Mouse (Mus musculus) forebrain, postnatal 0 days (tissue): ENCODE measurements around the gene Tnik. TPM values are rescaled to one million over a fixed set of nuclear protein-coding genes. Genes with fewer than 3 reads are reported as not detected.

Experiments used
- ATAC-seq: fragments of 200-750 bp; cut with Nextera tagmentation; 2 replicates; pipeline ENCODE4 v1.8.0; 2017; ENCODE audit warnings: mild to moderate bottlenecking, moderate library complexity
- DNase-seq: peaks from one replicate; pipeline ENCODE4 v3.0.0-alpha.2; 2015
- H3K27ac ChIP-seq: fragments of 300-500 bp; sonication (generic); 2 replicates; pipeline ENCODE4 v1.5.1; 2014; ENCODE audit warnings: low read depth, mild to moderate bottlenecking, antibody characterized with exemption, low read length, moderate library complexity, mixed read lengths
- H3K27me3 ChIP-seq: fragments of 300-500 bp; sonication (generic); 2 replicates; pipeline ENCODE4 v1.6.1; 2014; ENCODE audit warnings: mild to moderate bottlenecking, low read length, mixed read lengths; ENCODE audit not compliant: insufficient read depth
- H3K36me3 ChIP-seq: fragments of 300-500 bp; sonication (generic); 2 replicates; pipeline ENCODE4 v1.6.1; 2014; ENCODE audit warnings: mild to moderate bottlenecking, moderate library complexity; ENCODE audit not compliant: insufficient read depth
- H3K4me1 ChIP-seq: fragments of 300-500 bp; sonication (generic); 2 replicates; pipeline ENCODE4 v1.6.1; 2014; ENCODE audit warnings: antibody characterized with exemption; ENCODE audit not compliant: insufficient read depth
- H3K4me2 ChIP-seq: fragments of 300-500 bp; sonication (generic); 2 replicates; pipeline ENCODE4 v1.6.1; 2014; ENCODE audit warnings: low read depth, mild to moderate bottlenecking, moderate library complexity
- H3K4me3 ChIP-seq: fragments of 300-500 bp; sonication (generic); 2 replicates; pipeline ENCODE4 v1.5.1; 2014; ENCODE audit warnings: low read depth, low read length, mixed read lengths
- H3K9ac ChIP-seq: fragments of 300-500 bp; sonication (generic); 2 replicates; pipeline ENCODE4 v1.6.1; 2014; ENCODE audit warnings: mild to moderate bottlenecking
- H3K9me3 ChIP-seq: fragments of 300-500 bp; sonication (generic); 2 replicates; pipeline ENCODE4 v1.6.1; 2016; ENCODE audit warnings: low read length
- CTCF ChIP-seq: sonication (generic); IDR thresholded peaks from 2 replicates; pipeline ENCODE4 v1.5.1; 2016; ENCODE audit warnings: antibody characterized with exemption, control low read depth, low read depth
- WGBS: fragments of 180-500 bp; shearing (Covaris S2); extraction: QIAGEN DNeasy Blood & Tissue Kit; methylation state at CpG from one replicate; pipeline ENCODE4 v1.1.7; 2014; 5-methylcytosine and 5-hydroxymethylcytosine counted together
- polyA plus RNA-seq: library from polyadenylated mRNA; unstranded; fragments of >200 nt; fragmentation: Nextera tagmentation; extraction: Ambion mirVana; gene quantifications from 2 replicates; pipeline ENCODE4 v1.2.1, GENCODE M21; 2015
- total RNA-seq: library from RNA; depleted of rRNA; stranded (reverse); fragments of >200 nt; gene quantifications from 2 replicates; pipeline ENCODE4 v1.2.3, GENCODE M21; 2014

Tnik gene
- total and polyA plus RNA-seq, 2 experiments from 2014 or later, result 43.0 to 125 TPM

- Histone ChIP-seq H3K4me1 (no peaks in the 10 kb centered on the region; the same call in 1 of the 2 replicates), H3K9me3 (no peaks in the 10 kb centered on the region), H3K36me3 (no peaks in the 10 kb centered on the region), H3K27me3 (no peaks in the 10 kb centered on the region), H3K9ac (no peak overlapping the region), H3K4me3 (no peak overlapping the region), H3K27ac (no peak overlapping the region), H3K4me2 (no peak overlapping the region)
- WGBS, result 64% methylated on average over 3 of the region's 3 CpGs
- DNase-seq (no peak), ATAC-seq (no peak)
- peak; percentile 43 for TF ChIP-seq CTCF
These were observed 147.3 kb downstream of the Tnik start for GRCm38 (mm10) chr3:28410269-28410668.

DNA sequence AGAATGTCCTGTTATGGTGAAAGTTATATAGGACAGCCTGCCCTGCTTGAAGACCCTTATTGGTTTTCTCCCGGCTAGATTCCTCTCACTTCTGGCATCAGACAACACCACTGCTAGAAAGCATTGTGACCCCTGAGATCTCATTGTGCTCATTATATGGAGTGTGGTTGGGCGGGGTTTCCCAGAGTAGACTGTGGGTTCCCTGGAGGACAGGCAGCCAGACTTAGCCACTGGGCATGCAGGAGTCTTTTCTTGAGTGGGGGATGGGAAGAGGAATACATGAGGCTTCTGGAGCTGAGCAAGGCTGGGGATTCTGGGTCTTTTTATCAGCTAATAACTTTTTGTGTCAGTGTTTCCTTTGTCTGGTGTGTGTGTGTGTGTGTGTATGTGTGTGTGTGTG lies 153.0 kb downstream of the Tnik start:
- no peak for TF ChIP-seq CTCF
- H3K27ac ChIP-seq, result no peak overlapping the region
- no peaks in the 10 kb centered on the region for H3K36me3 ChIP-seq
- no peaks in the 10 kb centered on the region for H3K4me1 ChIP-seq
- ATAC-seq (no peak), DNase-seq (no peak)
- H3K4me2 ChIP-seq, result no peak overlapping the region
- H3K9me3 ChIP-seq, result no peaks in the 10 kb centered on the region
- no peaks in the 10 kb centered on the region for H3K27me3 ChIP-seq
- 19% methylated on average over 2 of the region's 2 CpGs for WGBS
- H3K4me3 ChIP-seq, result no peak overlapping the region
- no peak overlapping the region for H3K9ac ChIP-seq

GRCm38 (mm10) chr3:28417091-28417715 lies 154.2 kb downstream of the Tnik start:
- H3K27me3 ChIP-seq, result no peaks in the 10 kb centered on the region
- H3K4me3 ChIP-seq, result no peak overlapping the region
- TF ChIP-seq CTCF, result no peak
- DNase-seq, result no peak
- 84% methylated on average over 5 of the region's 5 CpGs for WGBS
- no peaks in the 10 kb centered on the region for H3K36me3 ChIP-seq
- no peak overlapping the region for H3K9ac ChIP-seq
- H3K9me3 ChIP-seq, result no peaks in the 10 kb centered on the region
- H3K4me1 ChIP-seq, result no peaks in the 10 kb centered on the region
- ATAC-seq, result no peak
- no peak overlapping the region for H3K27ac ChIP-seq
- H3K4me2 ChIP-seq, result no peak overlapping the region

DNA sequence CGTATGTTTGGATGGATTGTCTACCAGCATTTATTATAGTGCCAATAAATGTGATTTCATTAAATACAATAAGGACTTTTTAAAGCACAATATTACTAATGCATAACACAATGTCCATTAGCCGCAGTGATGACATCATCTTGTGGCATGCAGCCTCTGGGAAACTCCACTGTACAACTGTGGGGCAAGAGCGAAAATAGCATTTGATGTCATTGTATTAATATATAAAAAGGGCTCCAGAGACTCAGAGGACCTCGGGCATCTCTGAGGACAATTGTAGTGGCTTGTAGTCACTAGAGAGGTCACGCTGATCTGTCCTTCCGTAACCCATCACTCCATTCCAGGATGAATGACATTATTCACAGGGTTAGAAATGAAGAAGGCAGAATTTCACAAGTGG lies 157.2 kb downstream of the Tnik start:
- ATAC-seq (no peak), DNase-seq (no peak)
- Histone ChIP-seq H3K4me1 (no peaks in the 10 kb centered on the region), H3K36me3 (no peaks in the 10 kb centered on the region), H3K4me2 (no peak overlapping the region), H3K4me3 (no peak overlapping the region), H3K27me3 (no peaks in the 10 kb centered on the region), H3K27ac (no peak overlapping the region), H3K9ac (no peak overlapping the region), H3K9me3 (no peaks in the 10 kb centered on the region)
- 67% methylated on average over 6 of the region's 6 CpGs for WGBS
- no peak for TF ChIP-seq CTCF

DNA sequence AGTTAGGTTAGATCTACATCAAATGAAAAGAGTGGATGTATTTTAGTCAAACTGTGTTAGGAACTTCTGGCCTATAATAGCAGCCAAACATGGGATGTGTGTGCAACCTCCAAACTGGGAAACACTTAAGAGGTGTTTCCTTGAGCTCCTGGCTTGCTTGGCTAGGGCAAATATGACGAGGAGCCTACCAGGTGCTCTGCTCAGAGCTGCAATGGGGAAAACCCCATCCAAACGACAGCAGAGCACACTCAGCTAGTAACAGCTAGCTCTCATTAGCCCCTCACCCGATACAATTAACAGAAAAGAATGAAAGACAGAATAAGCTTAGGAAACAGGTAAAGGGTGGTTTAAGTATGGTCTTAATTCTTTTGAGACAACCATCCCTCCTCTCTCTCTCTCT lies 157.7 kb downstream of the Tnik start:
- TF ChIP-seq CTCF, result no peak
- ATAC-seq (no peak), DNase-seq (no peak)
- Histone ChIP-seq H3K4me1 (no peaks in the 10 kb centered on the region), H3K27ac (no peak overlapping the region), H3K27me3 (no peaks in the 10 kb centered on the region), H3K4me3 (no peak overlapping the region), H3K4me2 (no peak overlapping the region), H3K9me3 (no peaks in the 10 kb centered on the region), H3K9ac (no peak overlapping the region), H3K36me3 (no peaks in the 10 kb centered on the region)
- 59% methylated on average over 3 of the region's 3 CpGs for WGBS

DNA sequence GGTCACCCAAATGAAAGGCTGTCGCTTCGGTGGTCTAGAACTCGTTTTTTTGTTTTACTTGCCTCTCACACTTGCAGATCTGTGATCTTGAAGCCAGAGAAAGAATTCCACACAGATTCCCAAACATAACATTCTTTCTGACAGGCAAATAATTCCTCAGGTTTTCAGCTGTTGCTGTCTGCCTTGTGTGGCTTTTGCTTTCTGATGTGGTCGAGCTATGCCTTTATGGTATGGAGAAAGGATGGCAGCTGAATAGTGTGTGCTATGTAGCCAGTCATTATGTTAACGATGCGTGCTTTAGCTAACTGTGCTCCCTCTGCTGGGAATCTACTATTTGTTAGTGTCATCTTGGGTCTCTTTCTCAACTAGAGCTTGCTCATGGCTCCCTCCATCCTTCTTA lies 158.8 kb downstream of the Tnik start:
- TF ChIP-seq CTCF, result 0 out of 2 replicates have a peak, but pooled peaks have one; percentile 7
- Histone ChIP-seq H3K9ac (no peak overlapping the region), H3K4me1 (no peaks in the 10 kb centered on the region), H3K4me3 (no peak overlapping the region), H3K27me3 (no peaks in the 10 kb centered on the region), H3K27ac (no peak overlapping the region), H3K4me2 (no peak overlapping the region), H3K36me3 (no peaks in the 10 kb centered on the region), H3K9me3 (no peaks in the 10 kb centered on the region)
- no peak for ATAC-seq
- WGBS, result 53% methylated on average over 6 of the region's 6 CpGs
- no peak for DNase-seq

DNA sequence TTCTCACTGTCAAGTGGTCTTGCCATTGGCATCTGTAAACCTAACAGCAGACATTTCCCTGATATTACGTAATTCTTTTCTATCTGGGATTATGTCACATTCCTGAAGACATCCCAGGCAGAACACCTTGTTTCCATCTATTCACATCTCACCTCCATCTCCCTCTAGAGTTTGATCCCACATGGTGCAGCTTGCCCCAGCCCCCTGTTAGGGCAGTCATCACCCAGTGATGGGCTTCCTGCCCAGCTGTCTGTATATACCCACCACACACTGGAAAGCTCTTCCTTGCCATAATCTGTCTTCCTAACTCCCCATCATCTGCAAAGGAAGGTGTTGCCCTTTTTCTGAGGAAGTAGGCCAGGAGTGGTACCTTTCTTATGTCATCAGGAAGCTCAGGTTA lies 159.2 kb downstream of the Tnik start:
- TF ChIP-seq CTCF, result no peak
- no peak overlapping the region for H3K4me2 ChIP-seq
- H3K4me3 ChIP-seq, result no peak overlapping the region
- H3K27ac ChIP-seq, result no peak overlapping the region
- H3K4me1 ChIP-seq, result no peaks in the 10 kb centered on the region
- no peak overlapping the region for H3K9ac ChIP-seq
- ATAC-seq (no peak), DNase-seq (no peak)
- H3K9me3 ChIP-seq, result no peaks in the 10 kb centered on the region
- WGBS, result 91% methylated on average over 1 of the region's 1 CpGs
- no peaks in the 10 kb centered on the region for H3K36me3 ChIP-seq
- H3K27me3 ChIP-seq, result no peaks in the 10 kb centered on the region
